Mouse (Mus musculus) liver, embryonic 14.5 days (tissue): ENCODE measurements around the gene Dcakd. TPM values are rescaled to one million over a fixed set of nuclear protein-coding genes. Genes with fewer than 3 reads are reported as not detected.
A peak's percentile ranks its signal among the peaks of the same experiment; 100 is the strongest.

Source experiments
- ATAC-seq: fragments of 200-750 bp; cut with Nextera tagmentation; 2 replicates; pipeline ENCODE4 v1.8.0; 2017; ENCODE audit warnings: moderate number of reproducible peaks, mild to moderate bottlenecking, moderate library complexity; ENCODE audit not compliant: insufficient read depth
- DNase-seq, 3 experiments: peaks; one replicate each; pipeline ENCODE4 v3.0.0-alpha.2; 2012 to 2013; ENCODE audit warnings: low read depth in 3 of 3, low spot score in 3 of 3
- H3K27ac ChIP-seq: fragments of 300-500 bp; sonication (generic); 2 replicates; pipeline ENCODE4 v1.5.1; 2014; ENCODE audit warnings: moderate library complexity, mild to moderate bottlenecking, control low read depth, inconsistent platforms
- H3K27me3 ChIP-seq: fragments of 300-500 bp; sonication (generic); 2 replicates; pipeline ENCODE4 v1.6.1; 2014; ENCODE audit warnings: mild to moderate bottlenecking, low read length, moderate library complexity; ENCODE audit not compliant: control insufficient read depth, insufficient read depth
- H3K36me3 ChIP-seq: fragments of 300-500 bp; sonication (generic); replicated peaks from 2 replicates; pipeline ENCODE4 v1.6.1; 2014; ENCODE audit warnings: low read depth; ENCODE audit not compliant: control insufficient read depth, insufficient read depth
- H3K4me1 ChIP-seq, 2 experiments: fragments of 200-500 bp in 1 of 2; fragments of 300-500 bp in 1 of 2; sonication (generic) in 1 of 2; replicated peaks; 2 replicates each; pipeline ENCODE4 v1.6.1; 2012 to 2014; ENCODE audit warnings: antibody characterized with exemption in 1 of 2, inconsistent platforms in 1 of 2, low read length in 1 of 2; ENCODE audit not compliant: control insufficient read depth in 2 of 2, insufficient read depth in 2 of 2
- H3K4me2 ChIP-seq: fragments of 300-500 bp; sonication (generic); 2 replicates; pipeline ENCODE4 v1.6.1; 2014; ENCODE audit warnings: low read depth, mild to moderate bottlenecking, control low read depth, moderate library complexity
- H3K4me3 ChIP-seq, 2 experiments: fragments of 200-500 bp in 1 of 2; fragments of 300-500 bp in 1 of 2; sonication (generic) in 1 of 2; 2 replicates each; pipeline ENCODE4 v1.5.1; 2012 to 2014; ENCODE audit warnings: low read depth in 2 of 2, low read length in 2 of 2, mild to moderate bottlenecking in 2 of 2, control low read depth in 1 of 2, inconsistent platforms in 1 of 2, moderate library complexity in 1 of 2; ENCODE audit not compliant: insufficient read depth in 1 of 2
- H3K9ac ChIP-seq: fragments of 300-500 bp; sonication (generic); replicated peaks from 2 replicates; pipeline ENCODE4 v1.6.1; 2014; ENCODE audit warnings: mild to moderate bottlenecking, control low read depth, moderate library complexity
- H3K9me3 ChIP-seq: fragments of 300-500 bp; sonication (generic); 2 replicates; pipeline ENCODE4 v1.6.1; 2016; ENCODE audit warnings: low read length, mixed read lengths; ENCODE audit not compliant: control insufficient read depth
- CTCF ChIP-seq: IDR thresholded peaks from 2 replicates; pipeline ENCODE4 v1.5.1; 2016; ENCODE audit warnings: antibody characterized with exemption, low read depth, control low read depth
- EP300 ChIP-seq: IDR thresholded peaks from 2 replicates; pipeline ENCODE4 v1.6.1; 2016; ENCODE audit warnings: antibody characterized with exemption, low read depth
- WGBS: fragments of 180-500 bp; shearing (Covaris S2); extraction: QIAGEN DNeasy Blood & Tissue Kit; methylation state at CpG from one replicate; pipeline ENCODE4 v1.1.7; 2014; ENCODE audit not compliant: insufficient replicate concordance; 5-methylcytosine and 5-hydroxymethylcytosine counted together
- polyA plus RNA-seq, 2 experiments: library from polyadenylated mRNA; depleted of rRNA in 1 of 2; stranded (reverse) in 1 of 2; unstranded in 1 of 2; fragments of >200 nt; fragmentation: Nextera tagmentation in 1 of 2; extraction: Ambion mirVana in 1 of 2; gene quantifications; 2 replicates each; pipeline versions ENCODE4 v1.2.1 to v1.2.3; 2012 to 2014

Gene Dcakd
- polyA plus RNA-seq, 2 experiments, result 25.1 to 25.7 TPM

- no peak overlapping the region for H3K4me3 ChIP-seq
- DNase-seq (no peak), ATAC-seq (no peak)
- no peaks in the 10 kb centered on the region for H3K9me3 ChIP-seq
- H3K27me3 ChIP-seq, result no peaks in the 10 kb centered on the region
- no peak overlapping the region for H3K4me2 ChIP-seq
- no peak overlapping the region for H3K27ac ChIP-seq
- no peak overlapping the region for H3K9ac ChIP-seq
- TF ChIP-seq CTCF (no peak), EP300 (no peak)
- H3K4me1 ChIP-seq, result peaks cover 0 to 17% of the 10 kb centered on the region in 2 experiments; a peak in 2 of 4 replicates
- H3K36me3 ChIP-seq, result no peaks in the 10 kb centered on the region
- WGBS, result 72% methylated on average over 7 of the region's 7 CpGs
These were observed 19.6 kb downstream of the Dcakd start for GRCm38 (mm10) chr11:103008558-103008957.

GRCm38 (mm10) chr11:103007001-103007340 lies 21.2 kb downstream of the Dcakd start:
- DNase-seq (no peak), ATAC-seq (peak; percentile 49; the same call in 1 of the 2 replicates)
- peaks cover 0 to 17% of the 10 kb centered on the region in 2 experiments; a peak in 2 of 4 replicates for H3K4me1 ChIP-seq
- no peak overlapping the region for H3K4me2 ChIP-seq
- TF ChIP-seq CTCF (no peak), EP300 (no peak)
- no peaks in the 10 kb centered on the region for H3K27me3 ChIP-seq
- H3K9me3 ChIP-seq, result no peaks in the 10 kb centered on the region
- WGBS, result 44% methylated on average over 6 of the region's 6 CpGs
- no peak overlapping the region for H3K27ac ChIP-seq
- H3K36me3 ChIP-seq, result no peaks in the 10 kb centered on the region
- H3K9ac ChIP-seq, result no peak overlapping the region
- H3K4me3 ChIP-seq, result no peak overlapping the region

GRCm38 (mm10) chr11:103006286-103007000 lies 21.7 kb downstream of the Dcakd start:
- Histone ChIP-seq H3K36me3 (no peaks in the 10 kb centered on the region), H3K9ac (no peak overlapping the region), H3K4me3 (no peak overlapping the region), H3K4me2 (no peak overlapping the region), H3K9me3 (no peaks in the 10 kb centered on the region), H3K27ac (no peak overlapping the region), H3K27me3 (no peaks in the 10 kb centered on the region), H3K4me1 (peaks cover 0 to 17% of the 10 kb centered on the region in 2 experiments; a peak in 2 of 4 replicates)
- ATAC-seq (no peak), DNase-seq (no peak)
- no peak for TF ChIP-seq CTCF
- no peak for TF ChIP-seq EP300
- WGBS, result 59% methylated on average over 7 of the region's 7 CpGs

DNA sequence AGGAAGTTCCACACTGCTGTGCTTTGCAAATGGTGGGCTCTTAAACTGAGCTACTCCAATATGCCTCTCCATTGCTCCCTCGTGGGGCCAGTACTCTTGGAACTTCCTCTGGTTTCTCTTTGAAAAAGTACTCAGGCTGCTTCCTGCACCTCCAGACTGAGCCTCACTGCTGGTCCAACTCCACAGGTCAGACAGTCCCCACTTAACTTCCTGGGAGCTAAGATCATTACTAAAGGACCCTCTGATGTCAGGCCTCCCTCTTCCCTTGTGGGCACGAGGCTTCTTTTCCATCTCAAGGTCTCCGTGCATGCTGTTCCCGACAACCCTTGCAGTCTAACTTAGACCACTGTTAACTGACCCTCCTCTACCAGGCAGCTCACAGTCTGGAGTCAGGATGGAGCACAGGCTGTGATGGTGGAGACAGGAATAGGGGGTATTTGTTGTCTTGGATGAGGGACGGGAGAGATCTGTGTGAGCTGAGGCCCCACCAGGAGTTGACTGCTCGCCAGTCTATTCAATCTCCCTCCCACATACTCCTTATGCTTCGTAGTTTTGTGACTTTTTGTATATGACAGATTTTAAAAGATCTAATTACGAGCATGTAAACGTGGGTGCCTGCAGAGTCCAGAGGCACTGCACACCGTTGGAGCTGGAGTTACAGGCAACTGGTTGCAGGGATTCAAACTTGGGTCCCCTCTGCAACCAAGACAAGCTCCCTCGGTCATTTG lies 22.7 kb downstream of the Dcakd start:
- H3K4me1 ChIP-seq, result peaks cover 0 to 17% of the 10 kb centered on the region in 2 experiments; a peak in 2 of 4 replicates
- 61% methylated on average over 11 of the region's 11 CpGs for WGBS
- H3K36me3 ChIP-seq, result no peaks in the 10 kb centered on the region
- no peak overlapping the region for H3K4me3 ChIP-seq
- TF ChIP-seq EP300, result no peak
- TF ChIP-seq CTCF, result no peak
- DNase-seq (no peak), ATAC-seq (no peak)
- H3K27me3 ChIP-seq, result no peaks in the 10 kb centered on the region
- no peak overlapping the region for H3K27ac ChIP-seq
- no peak overlapping the region for H3K9ac ChIP-seq
- H3K9me3 ChIP-seq, result no peaks in the 10 kb centered on the region
- no peak overlapping the region for H3K4me2 ChIP-seq

GRCm38 (mm10) chr11:103004852-103005251 lies 23.3 kb downstream of the Dcakd start:
- Histone ChIP-seq H3K27ac (no peak overlapping the region), H3K4me2 (no peak overlapping the region), H3K4me1 (peaks cover 0 to 17% of the 10 kb centered on the region in 2 experiments; a peak in 2 of 4 replicates), H3K4me3 (no peak overlapping the region), H3K9ac (no peak overlapping the region), H3K9me3 (no peaks in the 10 kb centered on the region), H3K27me3 (no peaks in the 10 kb centered on the region), H3K36me3 (no peaks in the 10 kb centered on the region)
- DNase-seq (no peak), ATAC-seq (no peak)
- TF ChIP-seq EP300 (no peak), CTCF (no peak)
- 44% methylated on average over 1 of the region's 1 CpGs for WGBS
